Mouse (Mus musculus) midbrain, postnatal 0 days (tissue): Measurements from ENCODE around the gene Gm49355. TPM values are rescaled to one million over a fixed set of nuclear protein-coding genes. Genes with fewer than 3 reads are reported as not detected.
"Not testable (repeated sequence)": the region's sequence is repeated elsewhere in the genome, so short reads cannot be mapped to it uniquely, and the experiment has no call there.

Experiments
- ATAC-seq: fragments of 200-750 bp; cut with Nextera tagmentation; 2 replicates; pipeline ENCODE4 v1.8.0; 2017; ENCODE audit warnings: moderate number of reproducible peaks, mild to moderate bottlenecking, moderate TSS enrichment, moderate library complexity; ENCODE audit not compliant: low FRiP score
- DNase-seq: peaks from one replicate; pipeline ENCODE4 v3.0.0-alpha.2; 2015; ENCODE audit warnings: low spot score
- H3K27ac ChIP-seq: fragments of 300-500 bp; sonication (generic); 2 replicates; pipeline ENCODE4 v1.5.1; 2014; ENCODE audit warnings: low read depth, mild to moderate bottlenecking, low read length, mixed read lengths
- H3K27me3 ChIP-seq: fragments of 300-500 bp; sonication (generic); 2 replicates; pipeline ENCODE4 v1.6.1; 2014; ENCODE audit warnings: low read length, control low read depth, mixed read lengths; ENCODE audit not compliant: insufficient read depth
- H3K36me3 ChIP-seq: fragments of 300-500 bp; sonication (generic); 2 replicates; pipeline ENCODE4 v1.6.1; 2014; ENCODE audit warnings: low read length, control low read depth, mixed read lengths; ENCODE audit not compliant: insufficient read depth
- H3K4me1 ChIP-seq: fragments of 300-500 bp; sonication (generic); 2 replicates; pipeline ENCODE4 v1.6.1; 2014; ENCODE audit warnings: mild to moderate bottlenecking, control low read depth, antibody characterized with exemption, low read length, mixed read lengths; ENCODE audit not compliant: insufficient read depth
- H3K4me2 ChIP-seq: fragments of 300-500 bp; sonication (generic); 2 replicates; pipeline ENCODE4 v1.6.1; 2014; ENCODE audit warnings: low read depth, mild to moderate bottlenecking, low read length, mixed read lengths; ENCODE audit not compliant: poor library complexity, severe bottlenecking
- H3K4me3 ChIP-seq: fragments of 300-500 bp; sonication (generic); 2 replicates; pipeline ENCODE4 v1.5.1; 2014; ENCODE audit warnings: low read depth, mild to moderate bottlenecking, low read length, moderate library complexity
- H3K9ac ChIP-seq: fragments of 300-500 bp; sonication (generic); replicated peaks from 2 replicates; pipeline ENCODE4 v1.6.1; 2014; ENCODE audit warnings: mild to moderate bottlenecking, low read length, moderate library complexity, mixed read lengths; ENCODE audit not compliant: poor library complexity, severe bottlenecking
- H3K9me3 ChIP-seq: fragments of 300-500 bp; sonication (generic); 2 replicates; pipeline ENCODE4 v1.6.1; 2016; ENCODE audit warnings: low read length, control low read depth
- CTCF ChIP-seq: IDR thresholded peaks from 2 replicates; pipeline ENCODE4 v1.5.1; 2016; ENCODE audit warnings: antibody characterized with exemption, mild to moderate bottlenecking
- WGBS: fragments of 180-500 bp; shearing (Covaris S2); extraction: QIAGEN DNeasy Blood & Tissue Kit; methylation state at CpG from one replicate; pipeline ENCODE4 v1.1.7; 2014; 5-methylcytosine and 5-hydroxymethylcytosine counted together
- polyA plus RNA-seq: library from polyadenylated mRNA; unstranded; fragments of >200 nt; fragmentation: Nextera tagmentation; extraction: Ambion mirVana; gene quantifications from 2 replicates; pipeline ENCODE4 v1.2.1, GENCODE M21; 2015
- total RNA-seq: library from RNA; depleted of rRNA; stranded (reverse); fragments of >200 nt; gene quantifications from 2 replicates; pipeline ENCODE4 v1.2.3, GENCODE M21; 2014; rRNA removed

Gm49355 gene
- not detected in 2 replicates for total RNA-seq
- 0.06 and 0.27 TPM in 2 replicates for polyA plus RNA-seq

- H3K27ac ChIP-seq: peak within 1 kb of the TSS; percentile 60
- peak within 1 kb of the TSS; percentile 60 for H3K4me3 ChIP-seq
- H3K36me3 ChIP-seq: no peaks in the 10 kb centered on the region
- H3K9ac ChIP-seq: peak within 1 kb of the TSS; percentile 67
- H3K4me2 ChIP-seq: peak within 1 kb of the TSS; percentile 70
- 78% methylated on average over 6 of the region's 6 CpGs for WGBS
- H3K9me3 ChIP-seq: no peaks in the 10 kb centered on the region
- no peaks in the 10 kb centered on the region for H3K4me1 ChIP-seq
- no peak for DNase-seq
- H3K27me3 ChIP-seq: no peaks in the 10 kb centered on the region
- ATAC-seq: peak; percentile 12; the same call in 1 of the 2 replicates
- no peak for TF ChIP-seq CTCF
These were observed at the start of gene Gm49355 for GRCm38 (mm10) chr14:12283641-12284040. TSS of gene Gm49355 (plus strand) at chr14:12283976.

- Histone ChIP-seq H3K27ac (no peak overlapping the region), H3K4me3 (no peak overlapping the region), H3K4me2 (no peak overlapping the region), H3K36me3 (no peaks in the 10 kb centered on the region), H3K4me1 (no peaks in the 10 kb centered on the region), H3K9me3 (no peaks in the 10 kb centered on the region), H3K9ac (no peak overlapping the region), H3K27me3 (no peaks in the 10 kb centered on the region)
- 79% methylated on average over 4 of the region's 4 CpGs for WGBS
- no peak for TF ChIP-seq CTCF
- ATAC-seq (no peak), DNase-seq (no peak)
These were observed 40.0 kb upstream of the Gm49355 start for GRCm38 (mm10) chr14:12243726-12244125.

GRCm38 (mm10) chr14:12276031-12276430 is 7.7 kb upstream of the Gm49355 start:
- H3K9me3 ChIP-seq: no peaks in the 10 kb centered on the region
- no peaks in the 10 kb centered on the region for H3K36me3 ChIP-seq
- DNase-seq (no peak), ATAC-seq (no peak)
- H3K4me1 ChIP-seq: no peaks in the 10 kb centered on the region
- H3K4me2 ChIP-seq: no peak overlapping the region
- no peak overlapping the region for H3K4me3 ChIP-seq
- no peak for TF ChIP-seq CTCF
- 68% methylated on average over 3 of the region's 3 CpGs for WGBS
- no peaks in the 10 kb centered on the region for H3K27me3 ChIP-seq
- H3K27ac ChIP-seq: no peak overlapping the region
- no peak overlapping the region for H3K9ac ChIP-seq

DNA sequence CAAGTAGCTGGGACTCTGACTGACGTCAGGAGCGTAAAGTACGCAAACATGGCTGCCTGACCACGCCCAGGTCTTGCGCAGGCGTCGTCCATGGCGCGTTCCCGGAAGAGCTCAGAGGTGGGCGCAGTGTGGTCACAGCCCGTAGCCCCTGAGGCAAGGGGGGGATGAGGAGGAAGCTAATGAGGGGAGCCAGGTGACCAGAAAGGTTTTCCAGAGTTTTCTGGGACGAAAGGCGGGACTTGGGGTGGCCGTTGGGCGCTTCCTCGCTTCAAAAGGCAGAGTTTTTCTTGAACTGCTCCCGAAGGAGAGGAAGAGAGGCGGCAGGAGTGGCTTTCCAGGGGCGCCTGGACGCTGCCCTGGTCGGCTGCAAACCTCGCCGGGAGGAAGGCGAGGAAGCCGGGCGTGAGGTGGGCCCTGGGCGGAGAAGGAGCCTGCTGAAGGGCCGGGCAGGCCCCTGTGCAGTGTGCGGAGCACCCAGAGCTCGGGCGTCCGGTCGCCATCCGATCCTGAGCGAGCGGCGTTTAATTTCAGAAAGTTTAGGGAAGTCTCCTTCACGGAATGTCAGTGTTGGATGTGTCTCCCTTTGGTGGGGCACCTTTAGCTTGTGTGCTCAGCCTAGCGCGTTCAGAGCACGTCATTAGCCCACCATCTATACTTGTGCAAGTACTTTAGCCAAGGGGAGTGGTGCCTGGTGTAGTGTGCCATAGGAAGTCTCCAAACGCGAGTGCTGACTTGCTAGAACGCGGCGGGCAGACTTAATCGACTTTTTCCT is 551 bp downstream of the Gm49355 start, which contains the start of gene 3830406C13Rik:
3830406C13Rik (plus strand) TSS at position 33 of the 772 bp plus-strand sequence.
- peak; percentile 93 for DNase-seq
- H3K36me3 ChIP-seq: no peaks in the 10 kb centered on the region
- no peaks in the 10 kb centered on the region for H3K27me3 ChIP-seq
- TF ChIP-seq CTCF: 0 out of 2 replicates have a peak, but pooled peaks have one; percentile 15
- peak within 1 kb of the TSS; percentile 60 for H3K4me3 ChIP-seq
- no peaks in the 10 kb centered on the region for H3K4me1 ChIP-seq
- H3K27ac ChIP-seq: peak within 1 kb of the TSS; percentile 60
- under 1% methylated on average over 41 of the region's 48 CpGs for WGBS
- peak within 1 kb of the TSS; percentile 70 for H3K4me2 ChIP-seq
- peak within 1 kb of the TSS; percentile 67 for H3K9ac ChIP-seq
- ATAC-seq: peak; percentile 98
- no peaks in the 10 kb centered on the region for H3K9me3 ChIP-seq

GRCm38 (mm10) chr14:12289747-12290146 is 6.0 kb downstream of the Gm49355 start:
- not testable (repeated sequence) for H3K4me1 ChIP-seq, H3K9ac ChIP-seq, ATAC-seq, H3K4me3 ChIP-seq, H3K27ac ChIP-seq, H3K27me3 ChIP-seq, H3K36me3 ChIP-seq, DNase-seq, H3K4me2 ChIP-seq, H3K9me3 ChIP-seq

GRCm38 (mm10) chr14:12296391-12296790 is 12.6 kb downstream of the Gm49355 start:
- H3K4me3 ChIP-seq: no peak overlapping the region
- no peak overlapping the region for H3K4me2 ChIP-seq
- H3K36me3 ChIP-seq: no peaks in the 10 kb centered on the region
- no peaks in the 10 kb centered on the region for H3K4me1 ChIP-seq
- no peak overlapping the region for H3K27ac ChIP-seq
- no peaks in the 10 kb centered on the region for H3K27me3 ChIP-seq
- H3K9ac ChIP-seq: no peak overlapping the region
- no peak for TF ChIP-seq CTCF
- ATAC-seq (no peak), DNase-seq (no peak)
- H3K9me3 ChIP-seq: no peaks in the 10 kb centered on the region
- 92% methylated on average over 7 of the region's 7 CpGs for WGBS
